Mouse (Mus musculus) ES-E14 (cell line): ENCODE data around the gene Nlrc5. TPM values are rescaled to one million over a fixed set of nuclear protein-coding genes. Genes with fewer than 3 reads are reported as not detected.

Experiments
- DNase-seq: peaks from one replicate; pipeline ENCODE4 v3.0.0-alpha.2; 2013; ENCODE audit warnings: low read depth, low spot score
- H3K27ac ChIP-seq: 2 replicates; pipeline ENCODE4 v1.5.1; 2012; ENCODE audit warnings: low read depth, mild to moderate bottlenecking, low read length, moderate library complexity, mixed read lengths; ENCODE audit not compliant: poor library complexity, insufficient read depth, severe bottlenecking
- H3K36me3 ChIP-seq: 2 replicates; pipeline ENCODE4 v1.6.1; 2012; ENCODE audit warnings: mild to moderate bottlenecking, low read length, moderate library complexity, mixed read lengths; ENCODE audit not compliant: control insufficient read depth, poor library complexity, insufficient read depth, severe bottlenecking
- H3K4me1 ChIP-seq, 2 experiments: fragments of 150-350 bp in 1 of 2; sonication (generic) in 1 of 2; 2 replicates each; pipeline ENCODE4 v1.6.1; 2012; ENCODE audit warnings: low read length in 2 of 2, mild to moderate bottlenecking in 1 of 2, mixed read lengths in 1 of 2; ENCODE audit not compliant: control insufficient read depth in 2 of 2, insufficient read depth in 2 of 2, poor library complexity in 1 of 2
- H3K4me3 ChIP-seq, 2 experiments: fragments of 150-350 bp in 1 of 2; sonication (generic) in 1 of 2; 2 replicates each; pipeline ENCODE4 v1.5.1; 2012; ENCODE audit warnings: low read length in 2 of 2, low read depth in 1 of 2, mild to moderate bottlenecking in 1 of 2, mixed read lengths in 1 of 2; ENCODE audit not compliant: insufficient read depth in 1 of 2, poor library complexity in 1 of 2, severe bottlenecking in 1 of 2
- H3K9ac ChIP-seq: 2 replicates; pipeline ENCODE4 v1.6.1; 2012; ENCODE audit warnings: low read depth, mild to moderate bottlenecking, low read length, mixed read lengths; ENCODE audit not compliant: poor library complexity, insufficient read depth, severe bottlenecking
- H3K9me3 ChIP-seq: fragments of 150-350 bp; sonication (generic); 2 replicates; pipeline ENCODE4 v1.6.1; 2012; ENCODE audit warnings: low read depth, mild to moderate bottlenecking, low read length; ENCODE audit not compliant: control insufficient read depth, insufficient read depth
- CHD2 ChIP-seq: IDR thresholded peaks from 2 replicates; pipeline ENCODE4 v1.6.1; 2014; ENCODE audit warnings: mild to moderate bottlenecking, low read depth, low read length, inconsistent platforms
- HCFC1 ChIP-seq: IDR thresholded peaks from 2 replicates; pipeline ENCODE4 v1.6.1; 2012; ENCODE audit warnings: low read length, inconsistent platforms, borderline replicate concordance; ENCODE audit not compliant: insufficient read depth
- MAFK ChIP-seq: IDR thresholded peaks from 2 replicates; pipeline ENCODE4 v1.6.1; 2014; ENCODE audit warnings: mild to moderate bottlenecking, low read depth, low read length, inconsistent platforms; ENCODE audit not compliant: insufficient read depth
- ZC3H11A ChIP-seq: IDR thresholded peaks from 2 replicates; pipeline ENCODE4 v1.6.1; 2012; ENCODE audit warnings: low read depth, mild to moderate bottlenecking, inconsistent platforms, low read length, borderline replicate concordance
- ZNF384 ChIP-seq: IDR thresholded peaks from 2 replicates; pipeline ENCODE4 v1.6.1; 2012; ENCODE audit warnings: low read depth, low read length, inconsistent platforms
- in situ Hi-C, 2 experiments: fragments of 600-800 bp; cut with MboI; formaldehyde crosslinking; loops; one replicate each; pipeline ENCODE4 v1.15.1; 2025; ENCODE audit warnings: low sequenced_read_pairs in 2 of 2, inconsistent platforms in 1 of 2; ENCODE audit not compliant: unreplicated experiment in 2 of 2
- total RNA-seq: library from RNA; depleted of rRNA; stranded (reverse); fragments of 300-350 nt; gene quantifications from 2 replicates; pipeline ENCODE4 v1.2.3, GENCODE M21; 2012

Nlrc5 gene
- total RNA-seq, 1 experiment, result 0.76 TPM

- TF ChIP-seq CHD2 (no peak), ZC3H11A (no peak), ZNF384 (no peak), HCFC1 (no peak), MAFK (no peak)
- Histone ChIP-seq H3K9ac (no peak overlapping the region), H3K36me3 (no peaks in the 10 kb centered on the region), H3K27ac (no peak overlapping the region), H3K9me3 (no peaks in the 10 kb centered on the region), H3K4me1 (peaks cover 0 to 2% of the 10 kb centered on the region in 2 experiments; a peak in 1 of 4 replicates), H3K4me3 (no peak overlapping the region)
- in situ Hi-C loops, result no loop called here
- no peak for DNase-seq
Observed at GRCm38 (mm10) chr8:94485288-94485687, 51.1 kb downstream of the Nlrc5 start.

- DNase-seq, result peak; percentile 60
- in situ Hi-C loops, result no loop called here
Observed at GRCm38 (mm10) chr8:94485882-94486281, 51.7 kb downstream of the Nlrc5 start.

GRCm38 (mm10) chr8:94488016-94488415 is 53.9 kb downstream of the Nlrc5 start:
- Histone ChIP-seq H3K4me1 (peaks cover 0 to 2% of the 10 kb centered on the region in 2 experiments; a peak in 1 of 4 replicates), H3K4me3 (no peak overlapping the region), H3K9me3 (no peaks in the 10 kb centered on the region), H3K9ac (no peak overlapping the region), H3K36me3 (no peaks in the 10 kb centered on the region), H3K27ac (no peak overlapping the region)
- TF ChIP-seq ZNF384 (no peak), HCFC1 (no peak), ZC3H11A (no peak), MAFK (no peak), CHD2 (no peak)
- in situ Hi-C loops, result no loop called here
- DNase-seq, result no peak

More at GRCm38 (mm10) chr8:94485882-94486281, 51.7 kb downstream of the Nlrc5 start:
- no peak overlapping the region for H3K27ac ChIP-seq
- TF ChIP-seq HCFC1 (no peak), ZC3H11A (peak; percentile 37; the same call in 1 of the 2 replicates), MAFK (no peak), ZNF384 (peak; percentile 71), CHD2 (no peak)
- H3K9ac ChIP-seq, result no peak overlapping the region
- H3K4me1 ChIP-seq, result peaks cover 0 to 2% of the 10 kb centered on the region in 2 experiments; a peak in 1 of 4 replicates
- H3K9me3 ChIP-seq, result no peaks in the 10 kb centered on the region
- H3K36me3 ChIP-seq, result no peaks in the 10 kb centered on the region
- no peak overlapping the region for H3K4me3 ChIP-seq

- Histone ChIP-seq H3K9ac (no peak overlapping the region), H3K4me1 (peaks cover 0 to 2% of the 10 kb centered on the region in 2 experiments; a peak in 1 of 4 replicates), H3K9me3 (no peaks in the 10 kb centered on the region), H3K36me3 (no peaks in the 10 kb centered on the region), H3K27ac (no peak overlapping the region), H3K4me3 (no peak overlapping the region)
- in situ Hi-C loops, result loop anchor here in 1 of 2 experiments (5.0 kb wide), 1 partner anchor 158 kb away; no protein-coding TSS in a partner anchor
- TF ChIP-seq MAFK, result no peak
- TF ChIP-seq HCFC1, result no peak
- no peak for DNase-seq
Observed at GRCm38 (mm10) chr8:94489809-94490483, 55.8 kb downstream of the Nlrc5 start.
